Mouse (Mus musculus) retina, postnatal 7 days (tissue): ENCODE measurements around the gene Xrcc4.

ENCODE experiments used
- DNase-seq: peaks from one replicate; pipeline ENCODE4 v3.0.0-alpha.2; 2012; ENCODE audit warnings: low read depth, low spot score

The Xrcc4 gene

GRCm38 (mm10) chr13:89944354-89944753 lies 145.1 kb downstream of the Xrcc4 start:
- no peak for DNase-seq

GRCm38 (mm10) chr13:89929477-89929876 lies 159.9 kb downstream of the Xrcc4 start:
- DNase-seq = no peak

- no peak for DNase-seq
These were observed 170.5 kb downstream of the Xrcc4 start for GRCm38 (mm10) chr13:89918814-89919481.

- no peak for DNase-seq
These were observed 175.1 kb downstream of the Xrcc4 start for GRCm38 (mm10) chr13:89914332-89914731.

GRCm38 (mm10) chr13:89913891-89914290 lies 175.5 kb downstream of the Xrcc4 start:
- DNase-seq = no peak

- no peak for DNase-seq
These were observed 183.3 kb downstream of the Xrcc4 start for GRCm38 (mm10) chr13:89906120-89906519.

- DNase-seq = no peak
These were observed 190.3 kb downstream of the Xrcc4 start for GRCm38 (mm10) chr13:89899066-89899465.

- DNase-seq = no peak
These were observed 197.3 kb downstream of the Xrcc4 start for GRCm38 (mm10) chr13:89892140-89892539.

- DNase-seq = no peak
These were observed 199.2 kb downstream of the Xrcc4 start for GRCm38 (mm10) chr13:89890159-89890558.

- DNase-seq = no peak
These were observed 200.3 kb downstream of the Xrcc4 start for GRCm38 (mm10) chr13:89889074-89889473.

- no peak for DNase-seq
These were observed 205.9 kb downstream of the Xrcc4 start for GRCm38 (mm10) chr13:89883523-89883922.

GRCm38 (mm10) chr13:89881281-89881680 lies 208.1 kb downstream of the Xrcc4 start:
- no peak for DNase-seq

GRCm38 (mm10) chr13:89878832-89879468 lies 210.5 kb downstream of the Xrcc4 start:
- no peak for DNase-seq

GRCm38 (mm10) chr13:89875499-89875898 lies 213.9 kb downstream of the Xrcc4 start:
- no peak for DNase-seq

GRCm38 (mm10) chr13:89872725-89873124 lies 216.7 kb downstream of the Xrcc4 start:
- DNase-seq = no peak

- no peak for DNase-seq
These were observed 235.3 kb downstream of the Xrcc4 start for GRCm38 (mm10) chr13:89854139-89854538.

- no peak for DNase-seq
These were observed 238.7 kb downstream of the Xrcc4 start for GRCm38 (mm10) chr13:89850746-89851145.

- DNase-seq = no peak
These were observed 239.5 kb downstream of the Xrcc4 start for GRCm38 (mm10) chr13:89849955-89850354.

GRCm38 (mm10) chr13:89838635-89839034 lies 250.8 kb downstream of the Xrcc4 start:
- DNase-seq = no peak

- no peak for DNase-seq
These were observed 254.9 kb downstream of the Xrcc4 start for GRCm38 (mm10) chr13:89834485-89834884.

GRCm38 (mm10) chr13:89833053-89833670 lies 256.2 kb downstream of the Xrcc4 start:
- no peak for DNase-seq

GRCm38 (mm10) chr13:89828429-89828970 lies 260.9 kb downstream of the Xrcc4 start:
- DNase-seq = no peak

GRCm38 (mm10) chr13:89827838-89828237 lies 261.6 kb downstream of the Xrcc4 start:
- no peak for DNase-seq
